Mouse (Mus musculus): ENCODE results near the gene Pknox1. TPM values are rescaled to one million over a fixed set of nuclear protein-coding genes. Genes with fewer than 3 reads are reported as not detected.
"Not testable (repeated sequence)": the region's sequence is repeated elsewhere in the genome, so short reads cannot be mapped to it uniquely, and the experiment has no call there.

The Pknox1 gene
- polyA plus RNA-seq, 1 experiment, result 14.3 TPM

- Histone ChIP-seq H3K4me1 (ENCODE audit: control insufficient read depth, insufficient read depth, low read length) (peaks cover 23% of the 10 kb centered on the region), H3K27ac (ENCODE audit: insufficient read depth, low read depth, low read length) (no peak overlapping the region), H3K4me3 (ENCODE audit: insufficient read depth, low read length) (no peak overlapping the region)
- TF ChIP-seq CTCF (IDR thresholded peaks at IDR 0.05; ENCODE audit: low read depth, low read length), result no peak
Observed at GRCm38 (mm10) chr17:31583781-31584180, 19.2 kb downstream of the Pknox1 start.

DNA sequence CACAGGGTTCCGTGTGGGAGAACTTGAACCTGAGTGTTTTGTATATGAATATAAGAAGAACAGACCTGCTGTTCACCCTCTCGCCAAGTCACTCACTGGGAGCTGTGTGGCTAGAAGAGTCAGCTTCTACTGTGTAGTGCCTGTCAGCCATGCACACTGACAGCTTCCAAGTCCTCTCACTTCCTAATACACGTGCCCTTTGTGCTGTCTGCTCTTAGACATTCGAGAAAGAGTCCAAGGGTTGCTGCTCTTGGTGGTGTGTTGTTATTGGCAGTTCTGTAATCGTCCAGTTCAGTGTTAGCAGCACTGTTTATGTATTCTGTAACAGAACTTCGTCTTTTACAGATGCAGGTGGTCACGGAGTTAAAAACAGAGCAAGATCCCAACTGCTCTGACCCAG, 23.6 kb downstream of the Pknox1 start:
- H3K27ac ChIP-seq (ENCODE audit: insufficient read depth, low read depth, low read length), result no peak overlapping the region
- no peak for TF ChIP-seq POLR2A (IDR thresholded peaks at IDR 0.05; ENCODE audit: borderline replicate concordance, low read depth, low read length)
- no peak for TF ChIP-seq CTCF (IDR thresholded peaks at IDR 0.05; ENCODE audit: low read depth, low read length)
- no peak overlapping the region for H3K4me3 ChIP-seq (ENCODE audit: insufficient read depth, low read length)
- peaks cover 10% of the 10 kb centered on the region for H3K4me1 ChIP-seq (ENCODE audit: control insufficient read depth, insufficient read depth, low read length)

GRCm38 (mm10) chr17:31588726-31589125, 24.2 kb downstream of the Pknox1 start:
- no peak overlapping the region for H3K4me3 ChIP-seq (ENCODE audit: insufficient read depth, low read length)
- no peak for TF ChIP-seq CTCF (IDR thresholded peaks at IDR 0.05; ENCODE audit: low read depth, low read length)
- no peak for TF ChIP-seq POLR2A (IDR thresholded peaks at IDR 0.05; ENCODE audit: borderline replicate concordance, low read depth, low read length)
- no peak overlapping the region for H3K27ac ChIP-seq (ENCODE audit: insufficient read depth, low read depth, low read length)
- peaks cover 4% of the 10 kb centered on the region for H3K4me1 ChIP-seq (ENCODE audit: control insufficient read depth, insufficient read depth, low read length)

DNA sequence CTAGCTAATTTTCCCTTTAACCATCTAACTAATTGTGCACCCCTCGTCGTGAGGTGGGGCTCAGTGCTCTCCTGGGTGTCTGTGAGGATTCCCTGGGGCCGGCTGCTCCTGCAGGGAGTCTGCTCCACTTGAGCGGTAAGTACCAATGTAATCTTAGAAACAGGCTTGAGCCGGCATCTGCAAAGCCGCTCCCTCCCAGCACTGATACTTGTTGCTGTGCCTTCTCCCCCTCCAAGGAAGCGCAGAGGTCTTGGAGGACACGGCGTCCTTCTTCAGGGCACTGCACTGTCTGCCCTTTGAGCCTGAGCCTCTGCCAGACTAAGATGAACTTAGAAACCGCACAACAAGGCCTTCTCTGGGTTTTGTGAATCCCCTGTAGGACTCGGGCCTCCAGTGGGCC, 26.3 kb downstream of the Pknox1 start:
- H3K27ac ChIP-seq (ENCODE audit: insufficient read depth, low read depth, low read length), result no peak overlapping the region
- TF ChIP-seq CTCF (IDR thresholded peaks at IDR 0.05; ENCODE audit: low read depth, low read length), result no peak
- no peak for TF ChIP-seq POLR2A (IDR thresholded peaks at IDR 0.05; ENCODE audit: borderline replicate concordance, low read depth, low read length)
- H3K4me3 ChIP-seq (ENCODE audit: insufficient read depth, low read length), result no peak overlapping the region
- peaks cover 14% of the 10 kb centered on the region for H3K4me1 ChIP-seq (ENCODE audit: control insufficient read depth, insufficient read depth, low read length)

GRCm38 (mm10) chr17:31594590-31594989, 30.1 kb downstream of the Pknox1 start:
- Histone ChIP-seq H3K27ac (ENCODE audit: insufficient read depth, low read depth, low read length) (peak overlapping the region; percentile 11; the same call in 1 of the 2 replicates), H3K4me1 (ENCODE audit: control insufficient read depth, insufficient read depth, low read length) (peaks cover 15% of the 10 kb centered on the region), H3K4me3 (ENCODE audit: insufficient read depth, low read length) (no peak overlapping the region)
- TF ChIP-seq POLR2A (IDR thresholded peaks at IDR 0.05; ENCODE audit: borderline replicate concordance, low read depth, low read length) (no peak), CTCF (IDR thresholded peaks at IDR 0.05; ENCODE audit: low read depth, low read length) (no peak)

DNA sequence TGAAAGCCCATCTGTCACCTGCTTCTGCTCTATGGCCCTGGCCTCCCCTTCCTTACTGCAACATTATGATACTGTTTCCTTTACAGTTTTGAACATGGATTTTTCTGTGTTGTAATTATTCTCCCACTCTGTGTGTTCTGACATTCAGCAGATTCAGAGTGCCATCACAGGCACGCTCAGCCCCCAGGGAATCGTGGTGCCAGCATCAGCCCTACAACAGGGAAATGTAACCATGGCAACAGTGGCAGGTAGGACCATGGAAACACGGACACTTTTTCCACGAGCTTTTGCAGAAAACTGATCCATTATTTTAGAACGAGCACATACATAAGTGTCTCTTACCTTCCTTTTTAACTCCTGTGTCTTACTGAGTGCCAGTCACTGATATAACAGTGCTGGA, 30.5 kb downstream of the Pknox1 start:
- Histone ChIP-seq H3K4me1 (ENCODE audit: control insufficient read depth, insufficient read depth, low read length) (peaks cover 15% of the 10 kb centered on the region), H3K4me3 (ENCODE audit: insufficient read depth, low read length) (no peak overlapping the region), H3K27ac (ENCODE audit: insufficient read depth, low read depth, low read length) (peak overlapping the region; percentile 11; the same call in 1 of the 2 replicates)
- no peak for TF ChIP-seq CTCF (IDR thresholded peaks at IDR 0.05; ENCODE audit: low read depth, low read length)
- no peak for TF ChIP-seq POLR2A (IDR thresholded peaks at IDR 0.05; ENCODE audit: borderline replicate concordance, low read depth, low read length)

DNA sequence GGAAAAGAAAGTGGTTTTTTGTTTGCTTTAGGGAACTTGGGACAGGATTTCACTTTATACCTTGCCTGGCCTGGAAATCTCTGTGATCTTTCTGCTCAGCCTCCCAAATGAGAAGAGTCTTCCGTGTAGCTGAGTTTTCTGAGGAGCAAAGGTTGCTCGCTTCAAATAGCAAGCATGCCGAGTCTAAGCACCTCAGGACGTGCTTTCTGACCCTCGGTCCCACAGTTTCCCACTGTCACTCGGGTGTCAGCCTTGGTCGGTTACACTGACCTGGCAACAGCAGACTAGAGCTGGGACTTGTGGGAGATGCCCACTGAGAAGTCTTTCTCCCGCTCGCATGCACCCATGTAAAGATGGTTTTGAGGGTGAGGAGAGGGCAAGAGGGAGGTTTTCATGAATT, 33.4 kb downstream of the Pknox1 start:
- H3K4me3 ChIP-seq (ENCODE audit: insufficient read depth, low read length), result no peak overlapping the region
- peaks cover 15% of the 10 kb centered on the region for H3K4me1 ChIP-seq (ENCODE audit: control insufficient read depth, insufficient read depth, low read length)
- TF ChIP-seq CTCF (IDR thresholded peaks at IDR 0.05; ENCODE audit: low read depth, low read length) (no peak), POLR2A (IDR thresholded peaks at IDR 0.05; ENCODE audit: borderline replicate concordance, low read depth, low read length) (no peak)
- H3K27ac ChIP-seq (ENCODE audit: insufficient read depth, low read depth, low read length), result no peak overlapping the region

- H3K4me3 ChIP-seq (ENCODE audit: insufficient read depth, low read length), result no peak overlapping the region
- peaks cover 15% of the 10 kb centered on the region for H3K4me1 ChIP-seq (ENCODE audit: control insufficient read depth, insufficient read depth, low read length)
- no peak overlapping the region for H3K27ac ChIP-seq (ENCODE audit: insufficient read depth, low read depth, low read length)
- TF ChIP-seq POLR2A (IDR thresholded peaks at IDR 0.05; ENCODE audit: borderline replicate concordance, low read depth, low read length), result no peak
- TF ChIP-seq CTCF (IDR thresholded peaks at IDR 0.05; ENCODE audit: low read depth, low read length), result no peak
Observed at GRCm38 (mm10) chr17:31598593-31598992, 34.1 kb downstream of the Pknox1 start.

- no peak overlapping the region for H3K27ac ChIP-seq (ENCODE audit: insufficient read depth, low read depth, low read length)
- H3K4me1 ChIP-seq (ENCODE audit: control insufficient read depth, insufficient read depth, low read length), result no peaks in the 10 kb centered on the region
- TF ChIP-seq POLR2A (IDR thresholded peaks at IDR 0.05; ENCODE audit: borderline replicate concordance, low read depth, low read length), result no peak
- no peak for TF ChIP-seq CTCF (IDR thresholded peaks at IDR 0.05; ENCODE audit: low read depth, low read length)
- no peak overlapping the region for H3K4me3 ChIP-seq (ENCODE audit: insufficient read depth, low read length)
Observed at GRCm38 (mm10) chr17:31606424-31606823, 41.9 kb downstream of the Pknox1 start.

DNA sequence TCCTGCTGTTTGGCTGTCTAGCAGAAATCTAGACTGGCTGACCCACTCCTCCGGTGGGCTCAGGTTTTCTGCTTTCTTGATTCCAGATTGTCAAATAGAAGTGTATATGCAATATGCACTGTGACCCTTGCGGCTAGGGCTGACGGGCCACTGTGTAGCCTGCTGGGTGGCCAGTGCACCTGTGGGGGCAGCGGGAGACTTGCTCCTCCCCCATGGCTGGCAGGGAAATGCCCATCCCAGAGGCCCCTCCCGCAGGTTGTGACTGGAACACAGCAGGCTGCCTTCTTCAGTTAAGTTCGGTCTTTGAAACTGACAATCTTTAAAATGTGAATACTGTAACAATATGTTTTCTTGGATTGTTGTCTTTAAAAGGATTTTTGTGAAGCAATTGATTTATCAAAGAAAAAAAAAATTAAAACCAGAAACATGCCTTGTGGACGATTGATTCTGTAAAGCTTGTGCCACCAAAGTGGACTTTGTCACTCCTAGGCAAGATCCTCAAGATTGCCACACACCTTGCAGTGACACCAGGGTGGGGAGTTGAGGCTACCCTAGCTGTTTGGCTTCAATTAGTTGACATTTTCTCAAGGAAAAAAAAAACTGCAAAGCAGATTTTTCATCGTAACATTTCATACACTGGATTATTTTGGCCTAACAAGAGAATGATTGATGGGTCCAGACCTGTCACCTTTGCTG, 42.9 kb downstream of the Pknox1 start:
- H3K4me3 ChIP-seq (ENCODE audit: insufficient read depth, low read length), result no peak overlapping the region
- no peak overlapping the region for H3K27ac ChIP-seq (ENCODE audit: insufficient read depth, low read depth, low read length)
- TF ChIP-seq CTCF (IDR thresholded peaks at IDR 0.05; ENCODE audit: low read depth, low read length) (no peak), POLR2A (IDR thresholded peaks at IDR 0.05; ENCODE audit: borderline replicate concordance, low read depth, low read length) (no peak)
- H3K4me1 ChIP-seq (ENCODE audit: control insufficient read depth, insufficient read depth, low read length), result no peaks in the 10 kb centered on the region

DNA sequence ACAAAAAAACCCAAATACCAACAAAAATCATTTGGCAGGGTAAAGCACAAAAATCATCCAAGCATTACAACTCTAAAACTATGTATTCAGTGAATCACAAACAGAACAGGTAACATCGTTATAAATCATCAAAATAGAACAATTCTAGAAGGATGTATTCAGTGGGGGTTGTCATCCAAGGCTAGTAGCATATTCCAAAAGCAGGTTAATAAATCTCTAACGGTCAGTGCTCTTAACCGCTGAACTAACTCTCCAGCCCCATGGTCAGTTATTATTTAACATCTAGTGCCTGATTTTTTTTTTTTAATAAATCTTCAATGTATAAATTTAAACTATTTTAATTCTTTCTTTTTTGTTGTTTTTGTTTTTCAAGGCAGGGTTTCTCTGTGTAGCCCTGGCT, 44.6 kb downstream of the Pknox1 start:
- H3K27ac ChIP-seq (ENCODE audit: insufficient read depth, low read depth, low read length); H3K4me3 ChIP-seq (ENCODE audit: insufficient read depth, low read length); H3K4me1 ChIP-seq (ENCODE audit: control insufficient read depth, insufficient read depth, low read length): not testable (repeated sequence)
